Mouse (Mus musculus) central nervous system, embryonic 14 days (tissue): ENCODE results near the gene Sucla2. TPM values are rescaled to one million over a fixed set of nuclear protein-coding genes. Genes with fewer than 3 reads are reported as not detected.

Source experiments
- polyA plus RNA-seq: library from polyadenylated mRNA; depleted of rRNA; stranded (reverse); fragments of >200 nt; gene quantifications from 2 replicates; pipeline ENCODE4 v1.2.3, GENCODE M21; 2012; rRNA removed

Gene Sucla2
- 61.8 and 63.3 TPM in 2 replicates for polyA plus RNA-seq

GRCm38 (mm10) chr14:73524766-73525448 is at the start of gene Sucla2:
Gene Sucla2 (plus strand): TSS chr14:73525319.

DNA sequence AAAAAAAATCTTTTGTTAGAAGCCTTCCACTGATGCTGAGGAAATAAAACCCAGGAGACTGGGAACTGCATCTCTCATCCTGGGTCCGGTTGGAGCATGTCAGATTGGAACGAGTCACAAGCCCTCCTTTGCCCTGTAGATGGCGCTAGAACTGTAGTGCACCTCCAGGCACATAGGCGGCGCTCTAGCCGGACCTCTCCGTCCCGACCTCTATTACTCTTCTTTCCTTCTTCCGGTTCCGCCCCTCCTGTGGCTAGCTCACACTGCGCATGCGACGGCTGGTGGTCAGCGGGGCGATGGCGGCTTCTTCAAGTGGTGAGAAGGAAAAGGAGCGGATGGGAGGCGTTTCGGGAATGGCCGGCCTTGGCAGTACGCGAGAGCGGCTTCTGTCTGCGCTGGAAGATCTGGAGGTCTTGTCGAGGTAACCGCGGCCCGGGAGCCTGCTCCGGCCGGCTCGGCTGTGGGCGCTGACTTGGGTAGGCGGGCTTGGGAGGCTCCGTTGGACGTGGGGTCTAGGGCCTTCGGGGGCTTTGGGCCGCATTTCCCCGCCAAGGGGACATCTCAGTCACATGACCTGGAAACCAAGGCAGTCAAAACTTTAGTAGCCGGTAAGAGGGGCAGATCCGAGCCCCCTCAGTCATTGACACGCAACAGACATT is 15.2 kb upstream of the Sucla2 start, which contains the start of gene Med4:
Med4 (plus strand) TSS at position 261 of the 659 bp plus-strand sequence.

GRCm38 (mm10) chr14:73548051-73548450 is 22.9 kb downstream of the Sucla2 start, which contains the start of gene Nudt15:
Gene Nudt15 (minus strand): TSS chr14:73548242.

Other genes starting within 250 kb of the Sucla2 start
- gene Rb1, start 199.5 kb upstream of the Sucla2 start, polyA plus RNA-seq: 30.2 and 32.3 TPM in 2 replicates
- gene Itm2b, start 140.0 kb upstream of the Sucla2 start, polyA plus RNA-seq: 413 and 423 TPM in 2 replicates
- 66.8 and 72.8 TPM in 2 replicates for gene Med4, start 15.3 kb upstream of the Sucla2 start, polyA plus RNA-seq
- gene Nudt15, start 22.9 kb downstream of the Sucla2 start, polyA plus RNA-seq: 3.3 and 3.7 TPM in 2 replicates
- not detected in 2 replicates for gene Gm21750, start 135.9 kb downstream of the Sucla2 start, polyA plus RNA-seq